Mouse (Mus musculus) hindbrain, postnatal 0 days (tissue): ENCODE results near the gene Agfg2. TPM values are rescaled to one million over a fixed set of nuclear protein-coding genes. Genes with fewer than 3 reads are reported as not detected.
A peak's percentile ranks its signal among the peaks of the same experiment; 100 is the strongest.

Source experiments
- ATAC-seq: fragments of 200-750 bp; cut with Nextera tagmentation; 2 replicates; pipeline ENCODE4 v1.8.0; 2017; ENCODE audit warnings: mild to moderate bottlenecking, moderate TSS enrichment, moderate library complexity
- DNase-seq: peaks from one replicate; pipeline ENCODE4 v3.0.0-alpha.2; 2015; ENCODE audit warnings: low spot score
- H3K27ac ChIP-seq: fragments of 300-500 bp; sonication (generic); 2 replicates; pipeline ENCODE4 v1.5.1; 2014; ENCODE audit warnings: mild to moderate bottlenecking
- H3K27me3 ChIP-seq: fragments of 300-500 bp; sonication (generic); 2 replicates; pipeline ENCODE4 v1.6.1; 2014; ENCODE audit warnings: low read length, mixed read lengths; ENCODE audit not compliant: insufficient read depth
- H3K36me3 ChIP-seq: fragments of 300-500 bp; sonication (generic); 2 replicates; pipeline ENCODE4 v1.6.1; 2014; ENCODE audit warnings: low read length, mixed read lengths; ENCODE audit not compliant: insufficient read depth
- H3K4me1 ChIP-seq: fragments of 300-500 bp; sonication (generic); 2 replicates; pipeline ENCODE4 v1.6.1; 2014; ENCODE audit warnings: antibody characterized with exemption, low read length, mixed read lengths; ENCODE audit not compliant: insufficient read depth
- H3K4me2 ChIP-seq: fragments of 300-500 bp; sonication (generic); 2 replicates; pipeline ENCODE4 v1.6.1; 2014; ENCODE audit warnings: low read depth, mild to moderate bottlenecking, low read length, moderate library complexity, mixed read lengths
- H3K4me3 ChIP-seq: fragments of 300-500 bp; sonication (generic); 2 replicates; pipeline ENCODE4 v1.5.1; 2014; ENCODE audit warnings: low read length
- H3K9ac ChIP-seq: fragments of 300-500 bp; sonication (generic); replicated peaks from 2 replicates; pipeline ENCODE4 v1.6.1; 2014; ENCODE audit warnings: mild to moderate bottlenecking, low read length, moderate library complexity, mixed read lengths
- H3K9me3 ChIP-seq: fragments of 300-500 bp; sonication (generic); 2 replicates; pipeline ENCODE4 v1.6.1; 2016; ENCODE audit warnings: low read length, mixed read lengths
- CTCF ChIP-seq: IDR thresholded peaks from 2 replicates; pipeline ENCODE4 v1.5.1; 2016; ENCODE audit warnings: antibody characterized with exemption, control low read depth, low read depth
- WGBS: fragments of 180-500 bp; shearing (Covaris S2); extraction: QIAGEN DNeasy Blood & Tissue Kit; methylation state at CpG from one replicate; pipeline ENCODE4 v1.1.7; 2014; 5-methylcytosine and 5-hydroxymethylcytosine counted together
- polyA plus RNA-seq: library from polyadenylated mRNA; unstranded; fragments of >200 nt; fragmentation: Nextera tagmentation; extraction: Ambion mirVana; gene quantifications from 2 replicates; pipeline ENCODE4 v1.2.1, GENCODE M21; 2015
- total RNA-seq: library from RNA; depleted of rRNA; stranded (reverse); fragments of >200 nt; gene quantifications from 2 replicates; pipeline ENCODE4 v1.2.3, GENCODE M21; 2014; rRNA removed

Gene Agfg2
- total and polyA plus RNA-seq, 2 experiments from 2014 or later = 16.4 to 27.0 TPM

GRCm38 (mm10) chr5:137607860-137608653 is 76.5 kb downstream of the Agfg2 start:
- TF ChIP-seq CTCF = no peak
- ATAC-seq (0 out of 2 replicates have a peak, but pooled peaks have one; percentile 4), DNase-seq (no peak)
- peaks cover 8% of the 10 kb centered on the region; the same call in 1 of the 2 replicates for H3K4me1 ChIP-seq
- H3K27ac ChIP-seq = no peak overlapping the region
- no peaks in the 10 kb centered on the region for H3K27me3 ChIP-seq
- whole genome bisulfite sequencing = 14% methylated on average over 26 of the region's 26 CpGs
- H3K4me2 ChIP-seq = peak overlapping the region; percentile 41
- H3K4me3 ChIP-seq = 0 out of 2 replicates have a peak overlapping the region, but pooled peaks have one; percentile 13
- no peak overlapping the region for H3K9ac ChIP-seq
- no peaks in the 10 kb centered on the region for H3K9me3 ChIP-seq
- H3K36me3 ChIP-seq = no peaks in the 10 kb centered on the region

- Histone ChIP-seq H3K27me3 (no peaks in the 10 kb centered on the region), H3K36me3 (no peaks in the 10 kb centered on the region; the same call in 1 of the 2 replicates), H3K4me3 (peak overlapping the region; percentile 72), H3K4me2 (peak overlapping the region; percentile 84), H3K4me1 (peaks cover 10% of the 10 kb centered on the region; the same call in 1 of the 2 replicates), H3K27ac (peak overlapping the region; percentile 26; the same call in 1 of the 2 replicates), H3K9me3 (no peaks in the 10 kb centered on the region), H3K9ac (peak overlapping the region; percentile 72; the same call in 1 of the 2 replicates)
- DNase-seq (no peak), ATAC-seq (no peak)
- no peak for TF ChIP-seq CTCF
- under 1% methylated on average over 22 of the region's 22 CpGs for WGBS
Measured at GRCm38 (mm10) chr5:137601365-137601729, 83.2 kb downstream of the Agfg2 start.

- no peak for TF ChIP-seq CTCF
- Histone ChIP-seq H3K4me1 (peaks cover 10% of the 10 kb centered on the region; the same call in 1 of the 2 replicates), H3K27ac (peak within 1 kb of the TSS; percentile 78), H3K9me3 (no peaks in the 10 kb centered on the region), H3K4me2 (peak within 1 kb of the TSS; percentile 84), H3K9ac (peak within 1 kb of the TSS; percentile 72), H3K36me3 (no peaks in the 10 kb centered on the region; the same call in 1 of the 2 replicates), H3K4me3 (peak within 1 kb of the TSS; percentile 72), H3K27me3 (no peaks in the 10 kb centered on the region)
- WGBS = under 1% methylated on average over 40 of the region's 41 CpGs
- DNase-seq (peak; percentile 98), ATAC-seq (peak; percentile 96)
Measured at GRCm38 (mm10) chr5:137600619-137601364, 83.7 kb downstream of the Agfg2 start, which contains the start of gene Mospd3. Gene Mospd3, minus strand, starts transcription at chr5:137601058.

Other genes with a start within 250 kb of the Agfg2 start
- gene Zan, start 207.7 kb downstream of the Agfg2 start, total RNA-seq = 0.43 and 1.6 TPM in 2 replicates
- gene Zan, start 207.7 kb downstream of the Agfg2 start, polyA plus RNA-seq = 0.15 and 0.25 TPM in 2 replicates
- gene Pop7, start 182.2 kb downstream of the Agfg2 start, total RNA-seq = 62.1 and 83.5 TPM in 2 replicates
- 82.2 and 85.3 TPM in 2 replicates for gene Pop7, start 182.2 kb downstream of the Agfg2 start, polyA plus RNA-seq
- 20.3 and 21.4 TPM in 2 replicates for gene Gigyf1, start 166.2 kb downstream of the Agfg2 start, total RNA-seq
- 15.1 and 16.2 TPM in 2 replicates for gene Gigyf1, start 166.2 kb downstream of the Agfg2 start, polyA plus RNA-seq
- not detected in 2 replicates for gene Epo, start 151.5 kb downstream of the Agfg2 start, total RNA-seq
- gene Epo, start 151.5 kb downstream of the Agfg2 start, polyA plus RNA-seq = not detected in 2 replicates
- gene Gnb2, start 151.2 kb downstream of the Agfg2 start, total RNA-seq = 1,135 and 1,251 TPM in 2 replicates
- 570 and 592 TPM in 2 replicates for gene Gnb2, start 151.2 kb downstream of the Agfg2 start, polyA plus RNA-seq
- 192 and 253 TPM in 2 replicates for gene Actl6b, start 131.2 kb downstream of the Agfg2 start, total RNA-seq
- gene Actl6b, start 131.2 kb downstream of the Agfg2 start, polyA plus RNA-seq = 204 and 207 TPM in 2 replicates
- 11.1 and 24.2 TPM in 2 replicates for gene Tfr2, start 114.9 kb downstream of the Agfg2 start, total RNA-seq
- gene Tfr2, start 114.9 kb downstream of the Agfg2 start, polyA plus RNA-seq = 13.5 and 13.7 TPM in 2 replicates
- gene Mospd3, start 83.7 kb downstream of the Agfg2 start, total RNA-seq = 10.9 and 13.3 TPM in 2 replicates
- gene Mospd3, start 83.7 kb downstream of the Agfg2 start, polyA plus RNA-seq = 57.3 and 66.7 TPM in 2 replicates
- gene Pcolce, start 70.9 kb downstream of the Agfg2 start, total RNA-seq = 22.3 and 26.2 TPM in 2 replicates
- 21.5 and 22.0 TPM in 2 replicates for gene Pcolce, start 70.9 kb downstream of the Agfg2 start, polyA plus RNA-seq
- 0.25 and 0.26 TPM in 2 replicates for gene Fbxo24, start 55.7 kb downstream of the Agfg2 start, total RNA-seq
- 0.18 TPM in 1 of 2 replicates, not detected in the other for gene Fbxo24, start 55.7 kb downstream of the Agfg2 start, polyA plus RNA-seq
- gene Lrch4, start 55.6 kb downstream of the Agfg2 start, total RNA-seq = 9.6 and 10.4 TPM in 2 replicates
- 12.3 and 14.6 TPM in 2 replicates for gene Lrch4, start 55.6 kb downstream of the Agfg2 start, polyA plus RNA-seq
- 3.4 and 4.1 TPM in 2 replicates for gene Gm20605, start 55.6 kb downstream of the Agfg2 start, total RNA-seq
- gene Gm20605, start 55.6 kb downstream of the Agfg2 start, polyA plus RNA-seq = 4.1 and 5.3 TPM in 2 replicates
- 0.97 and 5.2 TPM in 2 replicates for gene Sap25, start 43.4 kb downstream of the Agfg2 start, total RNA-seq
- gene Sap25, start 43.4 kb downstream of the Agfg2 start, polyA plus RNA-seq = 2.9 and 3.7 TPM in 2 replicates
- 0.40 and 1.4 TPM in 2 replicates for gene Irs3, start 39.0 kb downstream of the Agfg2 start, total RNA-seq
- 0.36 and 0.39 TPM in 2 replicates for gene Irs3, start 39.0 kb downstream of the Agfg2 start, polyA plus RNA-seq
- gene Nyap1, start 56.9 kb upstream of the Agfg2 start, total RNA-seq = 192 and 215 TPM in 2 replicates
- gene Nyap1, start 56.9 kb upstream of the Agfg2 start, polyA plus RNA-seq = 30.0 and 33.2 TPM in 2 replicates
- gene Tsc22d4, start 61.0 kb upstream of the Agfg2 start, total RNA-seq = 383 and 444 TPM in 2 replicates
- gene Tsc22d4, start 61.0 kb upstream of the Agfg2 start, polyA plus RNA-seq = 251 and 270 TPM in 2 replicates
- 52.8 and 67.0 TPM in 2 replicates for gene Ppp1r35, start 94.1 kb upstream of the Agfg2 start, total RNA-seq
- 35.5 and 37.1 TPM in 2 replicates for gene Ppp1r35, start 94.1 kb upstream of the Agfg2 start, polyA plus RNA-seq
- 40.3 and 49.2 TPM in 2 replicates for gene Mepce, start 102.9 kb upstream of the Agfg2 start, total RNA-seq
- 16.8 and 17.1 TPM in 2 replicates for gene Mepce, start 102.9 kb upstream of the Agfg2 start, polyA plus RNA-seq
- gene Zcwpw1, start 103.1 kb upstream of the Agfg2 start, total RNA-seq = 3.8 and 4.9 TPM in 2 replicates
- gene Zcwpw1, start 103.1 kb upstream of the Agfg2 start, polyA plus RNA-seq = 11.4 TPM in 2 replicates
- gene Pilra, start 151.6 kb upstream of the Agfg2 start, total RNA-seq = 0.07 and 0.47 TPM in 2 replicates
- 0.43 and 0.46 TPM in 2 replicates for gene Pilra, start 151.6 kb upstream of the Agfg2 start, polyA plus RNA-seq
- gene Pilrb1, start 173.4 kb upstream of the Agfg2 start, total RNA-seq = not detected in 2 replicates
- gene Pilrb1, start 173.4 kb upstream of the Agfg2 start, polyA plus RNA-seq = not detected in 2 replicates
- gene Pilrb2, start 187.1 kb upstream of the Agfg2 start, total RNA-seq = not detected in 2 replicates
- gene Pilrb2, start 187.1 kb upstream of the Agfg2 start, polyA plus RNA-seq = not detected in 2 replicates
- 0.16 TPM in 1 of 2 replicates, not detected in the other for gene Cyp3a13, start 236.9 kb upstream of the Agfg2 start, total RNA-seq
- gene Cyp3a13, start 236.9 kb upstream of the Agfg2 start, polyA plus RNA-seq = 0.05 TPM in 1 of 2 replicates, not detected in the other